Comparison of ENCODE assay signal across 9 mouse cellular contexts in the genomic region with DNA sequence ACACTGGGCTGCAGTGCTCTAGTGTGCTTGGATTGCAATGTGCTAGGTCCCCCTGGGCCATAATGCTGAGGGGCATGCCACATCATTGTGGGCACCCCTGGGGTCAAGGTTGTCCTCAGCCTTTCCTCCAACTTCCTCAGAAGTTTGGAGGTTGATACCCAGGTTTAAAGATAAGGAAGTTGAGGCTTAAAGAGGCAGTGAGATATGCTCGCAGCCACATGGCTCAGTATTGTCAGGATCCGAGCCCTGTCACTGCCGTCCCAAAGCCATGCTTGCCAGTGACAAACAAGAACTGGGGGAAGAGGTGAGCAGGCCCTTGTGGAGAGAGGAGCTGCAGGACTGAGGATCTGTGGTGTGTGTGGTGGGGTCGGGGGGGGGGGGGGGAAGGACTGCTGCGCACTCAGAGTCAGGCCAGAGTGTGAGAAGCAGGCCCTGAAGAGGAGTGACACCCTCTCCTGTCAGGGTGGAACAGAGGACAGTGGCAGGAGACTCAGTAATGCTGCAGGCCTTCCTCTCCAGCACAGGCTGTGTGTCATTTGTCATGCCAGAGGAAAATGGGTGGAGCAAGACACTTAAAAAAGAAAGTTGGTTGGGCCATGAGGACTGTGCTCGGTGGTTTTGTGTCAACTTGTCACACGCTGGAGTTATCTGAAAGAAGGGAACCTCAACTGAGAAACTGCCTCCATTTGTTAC.
A peak's percentile ranks its signal among the peaks of the same experiment; 100 is the strongest.
DNase-seq lines count a peak whose midpoint lies in the region; ATAC-seq lines count a peak whose summit lies in the region.
"Had no signal": no experiment of that assay in that cellular context is flagged by ENCODE, and none has a peak within 500 bp of the region (broad histone marks: within the 10 kb centered on the region; RNA-seq: fewer than 3 reads in every experiment).

No protein-coding gene starts in this region.

- H3K36me3 ChIP-seq in heart, embryonic 10.5 days: no peaks in the 10 kb centered on the region
- no peaks in the 10 kb centered on the region for H3K36me3 ChIP-seq in heart, embryonic 11.5 days (ENCODE audit: control insufficient read depth, insufficient read depth, low read length)

- no peak for DNase-seq in heart, embryonic 10.5 days (ENCODE audit: low spot score)
- DNase-seq in heart, postnatal 25 days (ENCODE audit: low spot score): no peak
- DNase-seq in adipocyte (ENCODE audit: low spot score): peak; percentile 28
- DNase-seq in lung, postnatal 36 days: peak; percentile 44
- no peak for DNase-seq in layer of hippocampus, postnatal 14 days (ENCODE audit: low spot score in 2 of 2)
- DNase-seq in ovary, adult 18-20 months (ENCODE audit: low spot score): no peak
- no peak for DNase-seq in spleen, adult 12 weeks (ENCODE audit: low spot score)
- DNase-seq: thymus, adult 2 months had no signal

- H3K27ac ChIP-seq in heart, embryonic 10.5 days: peak overlapping the region; percentile 94
- H3K27ac ChIP-seq in heart, embryonic 11.5 days (ENCODE audit: low read depth, low read length): peak overlapping the region; percentile 97

- H3K9ac ChIP-seq in heart, embryonic 11.5 days (ENCODE audit: low read depth, low read length): peak overlapping the region; percentile 61

- intact Hi-C loops in heart, postnatal 25 days (cut with DNase I): no loop called here

- H3K4me2 ChIP-seq in heart, embryonic 11.5 days: no peak overlapping the region

- H3K4me3 ChIP-seq in heart, embryonic 10.5 days: peak overlapping the region; percentile 1; the same call in 1 of the 2 replicates
- H3K4me3 ChIP-seq in heart, embryonic 11.5 days (ENCODE audit: low read depth, low read length): no peak overlapping the region

- H3K9me3 ChIP-seq in heart, embryonic 10.5 days: no peaks in the 10 kb centered on the region
- no peaks in the 10 kb centered on the region for H3K9me3 ChIP-seq in heart, embryonic 11.5 days (replicated peaks; ENCODE audit: control insufficient read depth, low read length)

- ATAC-seq in heart, embryonic 11.5 days (replicated peaks; ENCODE audit: insufficient number of reproducible peaks, low FRiP score, low TSS enrichment): no peak

- H3K4me1 ChIP-seq in heart, embryonic 10.5 days: peaks cover 78% of the 10 kb centered on the region
- peaks cover 49% of the 10 kb centered on the region for H3K4me1 ChIP-seq in heart, embryonic 11.5 days (ENCODE audit: control insufficient read depth, insufficient read depth, low read length)

- H3K27me3 ChIP-seq in heart, embryonic 10.5 days (ENCODE audit: insufficient read depth, poor library complexity, severe bottlenecking): no peaks in the 10 kb centered on the region
- H3K27me3 ChIP-seq in heart, embryonic 11.5 days (ENCODE audit: control insufficient read depth, insufficient read depth, low read length): no peaks in the 10 kb centered on the region

- 16% methylated on average over 7 of the region's 7 CpGs for WGBS in heart, embryonic 10.5 days
- 14% methylated on average over 6 of the region's 7 CpGs for WGBS in heart, embryonic 11.5 days (ENCODE audit: insufficient replicate concordance)

Comparison
In these comparisons a context has a peak if more than half of its experiments do, and no peak if none do; other contexts are left out.
1. DNase-seq: peak in adipocyte (single experiment) and lung, postnatal 36 days (single experiment); none in heart, embryonic 10.5 days (single experiment), heart, postnatal 25 days (single experiment), layer of hippocampus, postnatal 14 days (0 of 2), ovary, adult 18-20 months (single experiment) and spleen, adult 12 weeks (single experiment).